Mouse (Mus musculus) testis, adult 2 months (tissue): ENCODE data around the gene Gm20388. TPM values are rescaled to one million over a fixed set of nuclear protein-coding genes. Genes with fewer than 3 reads are reported as not detected.

Source experiments
- H3K27ac ChIP-seq: fragments of 200-500 bp; 2 replicates; pipeline ENCODE4 v1.5.1; 2012; ENCODE audit warnings: low read depth, low read length; ENCODE audit not compliant: control insufficient read depth, insufficient read depth
- H3K27me3 ChIP-seq: fragments of 200-500 bp; 2 replicates; pipeline ENCODE4 v1.6.1; 2012; ENCODE audit warnings: mild to moderate bottlenecking, low read length, moderate library complexity; ENCODE audit not compliant: control insufficient read depth, insufficient read depth
- H3K36me3 ChIP-seq: fragments of 200-500 bp; 2 replicates; pipeline ENCODE4 v1.6.1; 2012; ENCODE audit warnings: mild to moderate bottlenecking, low read length; ENCODE audit not compliant: control insufficient read depth, insufficient read depth
- H3K4me1 ChIP-seq: fragments of 200-500 bp; 2 replicates; pipeline ENCODE4 v1.6.1; 2012; ENCODE audit warnings: low read length; ENCODE audit not compliant: control insufficient read depth, insufficient read depth
- H3K4me3 ChIP-seq: fragments of 200-500 bp; 2 replicates; pipeline ENCODE4 v1.5.1; 2012; ENCODE audit warnings: low read depth, mild to moderate bottlenecking, low read length, moderate library complexity, mixed read lengths; ENCODE audit not compliant: control insufficient read depth
- CTCF ChIP-seq: fragments of 200-500 bp; IDR thresholded peaks from 2 replicates; pipeline ENCODE4 v1.5.1; 2012; ENCODE audit warnings: low read depth, mild to moderate bottlenecking, inconsistent platforms, low read length, moderate library complexity; ENCODE audit not compliant: control insufficient read depth, insufficient read depth, insufficient replicate concordance
- POLR2A ChIP-seq: fragments of 200-500 bp; IDR thresholded peaks from 2 replicates; pipeline ENCODE4 v1.6.1; 2012; ENCODE audit warnings: low read depth, mild to moderate bottlenecking, inconsistent platforms, low read length, moderate library complexity; ENCODE audit not compliant: control insufficient read depth
- polyA plus RNA-seq: library from polyadenylated mRNA; depleted of rRNA; stranded (reverse); fragments of >200 nt; gene quantifications from 2 replicates; pipeline ENCODE4 v1.2.3, GENCODE M21; 2012

Gm20388 gene
- polyA plus RNA-seq, 1 experiment = 5.6 TPM

GRCm38 (mm10) chr8:122698254-122698768 lies 2787.7 kb downstream of the Gm20388 start:
- no peaks in the 10 kb centered on the region for H3K4me1 ChIP-seq
- no peaks in the 10 kb centered on the region for H3K36me3 ChIP-seq
- H3K27me3 ChIP-seq = no peaks in the 10 kb centered on the region
- no peak overlapping the region for H3K4me3 ChIP-seq
- TF ChIP-seq POLR2A (no peak), CTCF (no peak)
- no peak overlapping the region for H3K27ac ChIP-seq

GRCm38 (mm10) chr8:122699005-122699492 lies 2788.4 kb downstream of the Gm20388 start, which contains the start of gene Cbfa2t3:
Gene Cbfa2t3 (minus strand): TSS chr8:122699109.
- no peaks in the 10 kb centered on the region for H3K27me3 ChIP-seq
- H3K27ac ChIP-seq = no peak within 1 kb of the TSS
- H3K36me3 ChIP-seq = no peaks in the 10 kb centered on the region
- TF ChIP-seq CTCF = no peak
- no peak for TF ChIP-seq POLR2A
- H3K4me3 ChIP-seq = no peak within 1 kb of the TSS
- H3K4me1 ChIP-seq = no peaks in the 10 kb centered on the region

- no peak for TF ChIP-seq CTCF
- no peak for TF ChIP-seq POLR2A
- Histone ChIP-seq H3K4me1 (no peaks in the 10 kb centered on the region), H3K4me3 (no peak overlapping the region), H3K36me3 (no peaks in the 10 kb centered on the region), H3K27ac (no peak overlapping the region), H3K27me3 (no peaks in the 10 kb centered on the region)
Observed at GRCm38 (mm10) chr8:122700628-122701027, 2790.0 kb downstream of the Gm20388 start.

- no peak overlapping the region for H3K4me3 ChIP-seq
- TF ChIP-seq CTCF (no peak), POLR2A (no peak)
- no peaks in the 10 kb centered on the region for H3K4me1 ChIP-seq
- H3K27me3 ChIP-seq = no peaks in the 10 kb centered on the region
- H3K27ac ChIP-seq = no peak overlapping the region
- no peaks in the 10 kb centered on the region for H3K36me3 ChIP-seq
Observed at GRCm38 (mm10) chr8:122701441-122702185, 2791.0 kb downstream of the Gm20388 start.

- H3K4me1 ChIP-seq = no peaks in the 10 kb centered on the region
- H3K27me3 ChIP-seq = no peaks in the 10 kb centered on the region
- no peak for TF ChIP-seq CTCF
- TF ChIP-seq POLR2A = no peak
- H3K4me3 ChIP-seq = no peak overlapping the region
- no peak overlapping the region for H3K27ac ChIP-seq
- no peaks in the 10 kb centered on the region for H3K36me3 ChIP-seq
Observed at GRCm38 (mm10) chr8:122702301-122702941, 2791.8 kb downstream of the Gm20388 start.

- H3K4me1 ChIP-seq = no peaks in the 10 kb centered on the region
- H3K36me3 ChIP-seq = no peaks in the 10 kb centered on the region
- no peak overlapping the region for H3K27ac ChIP-seq
- no peak for TF ChIP-seq CTCF
- no peak for TF ChIP-seq POLR2A
- no peak overlapping the region for H3K4me3 ChIP-seq
- H3K27me3 ChIP-seq = no peaks in the 10 kb centered on the region
Observed at GRCm38 (mm10) chr8:122702957-122703356, 2792.3 kb downstream of the Gm20388 start.

GRCm38 (mm10) chr8:122704612-122705011 lies 2794.0 kb downstream of the Gm20388 start:
- Histone ChIP-seq H3K27me3 (no peaks in the 10 kb centered on the region), H3K4me3 (no peak overlapping the region), H3K36me3 (no peaks in the 10 kb centered on the region), H3K27ac (no peak overlapping the region), H3K4me1 (no peaks in the 10 kb centered on the region)
- no peak for TF ChIP-seq POLR2A
- no peak for TF ChIP-seq CTCF
